Mouse (Mus musculus) intestine, embryonic 14.5 days (tissue): ENCODE data around the gene Cacnb4. TPM values are rescaled to one million over a fixed set of nuclear protein-coding genes. Genes with fewer than 3 reads are reported as not detected.

Experiments used
- polyA plus RNA-seq: library from polyadenylated mRNA; unstranded; fragments of >200 nt; fragmentation: Nextera tagmentation; extraction: Ambion mirVana; gene quantifications from 2 replicates; pipeline ENCODE4 v1.2.1, GENCODE M21; 2014

Cacnb4 gene
- polyA plus RNA-seq, 1 experiment from 2014 or later: 0.60 TPM

Other genes with a start within 250 kb of the Cacnb4 start
- gene Stam2, start 65.5 kb upstream of the Cacnb4 start, polyA plus RNA-seq: 33.2 and 34.4 TPM in 2 replicates
- gene Fmnl2, start 181.0 kb upstream of the Cacnb4 start, polyA plus RNA-seq: 6.1 and 6.2 TPM in 2 replicates